Mouse (Mus musculus) thymus, postnatal 14 days (tissue): ENCODE data around the gene Dhrs13.
"Not testable (repeated sequence)": the region's sequence is repeated elsewhere in the genome, so short reads cannot be mapped to it uniquely, and the experiment has no call there.

ENCODE experiments used
- DNase-seq: peaks from one replicate; pipeline ENCODE4 v3.0.0; 2021

The Dhrs13 gene

DNA sequence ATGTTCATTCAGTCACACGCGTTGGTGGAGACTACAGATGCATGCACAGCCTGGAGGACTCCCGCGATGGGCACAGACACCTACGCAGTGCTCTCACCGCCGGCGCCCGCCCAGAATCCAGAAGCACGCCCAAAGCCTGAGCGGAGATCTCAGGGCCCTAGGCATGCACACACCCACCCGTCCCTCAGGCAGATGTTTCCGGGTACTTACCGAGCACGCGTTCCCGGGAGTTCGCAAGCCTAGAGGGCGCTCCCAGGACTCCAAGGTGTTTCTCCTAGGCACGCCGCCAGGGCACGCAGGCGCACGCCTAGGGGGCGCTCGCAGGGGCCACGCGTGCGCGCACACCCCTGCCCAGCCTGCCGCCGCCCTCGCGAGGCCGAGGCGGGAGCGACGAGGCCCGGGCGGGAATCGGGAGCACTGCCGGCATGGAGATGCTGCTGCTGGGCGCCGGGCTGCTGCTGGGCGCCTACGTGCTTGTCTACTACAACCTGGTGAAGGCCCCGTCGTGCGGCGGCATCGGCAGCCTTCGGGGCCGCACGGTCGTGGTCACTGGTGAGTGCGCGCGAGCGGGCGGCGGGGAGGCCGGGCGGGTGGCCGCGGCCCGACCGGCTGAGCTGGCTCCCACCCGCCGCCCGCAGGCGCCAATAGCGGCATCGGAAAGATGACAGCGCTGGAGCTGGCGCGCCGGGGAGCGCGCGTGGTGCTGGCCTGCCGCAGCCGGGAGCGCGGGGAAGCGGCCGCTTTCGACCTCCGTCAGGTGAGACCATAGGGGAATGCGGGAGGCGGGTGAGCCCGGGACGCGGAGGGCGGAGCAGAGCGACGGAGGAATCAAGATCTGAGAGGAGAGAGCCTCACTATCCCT is at the start of gene Dhrs13:
Dhrs13 (plus strand) TSS at position 334 of the 862 bp plus-strand sequence.
- DNase-seq, result peak; percentile 95

DNA sequence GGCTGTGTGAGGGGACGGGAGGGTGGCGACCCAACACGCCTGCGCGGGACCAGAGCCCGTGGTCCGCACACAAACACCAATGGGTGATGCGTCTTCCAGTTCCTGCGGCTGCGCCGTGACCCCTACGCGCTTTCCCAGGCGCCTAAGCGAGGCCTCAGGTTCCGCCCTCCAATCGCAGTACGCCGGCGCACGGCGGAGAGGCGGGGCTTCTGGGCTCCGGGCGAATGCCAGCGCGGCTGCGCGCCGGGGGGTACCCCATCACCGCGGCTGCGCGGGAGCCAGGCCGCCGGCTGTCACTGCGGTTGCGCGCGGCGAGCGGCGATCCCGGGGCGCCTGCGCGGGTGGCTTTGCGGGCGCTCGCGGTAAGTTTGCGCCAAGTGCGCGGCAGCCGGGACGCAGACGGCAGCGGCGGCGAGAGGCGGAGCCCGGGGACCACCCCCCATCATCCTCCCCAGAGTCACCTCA is 49.6 kb upstream of the Dhrs13 start, which contains the start of gene Phf12:
Phf12 (plus strand) TSS at position 314 of the 465 bp plus-strand sequence.
- peak; percentile 100 for DNase-seq

DNA sequence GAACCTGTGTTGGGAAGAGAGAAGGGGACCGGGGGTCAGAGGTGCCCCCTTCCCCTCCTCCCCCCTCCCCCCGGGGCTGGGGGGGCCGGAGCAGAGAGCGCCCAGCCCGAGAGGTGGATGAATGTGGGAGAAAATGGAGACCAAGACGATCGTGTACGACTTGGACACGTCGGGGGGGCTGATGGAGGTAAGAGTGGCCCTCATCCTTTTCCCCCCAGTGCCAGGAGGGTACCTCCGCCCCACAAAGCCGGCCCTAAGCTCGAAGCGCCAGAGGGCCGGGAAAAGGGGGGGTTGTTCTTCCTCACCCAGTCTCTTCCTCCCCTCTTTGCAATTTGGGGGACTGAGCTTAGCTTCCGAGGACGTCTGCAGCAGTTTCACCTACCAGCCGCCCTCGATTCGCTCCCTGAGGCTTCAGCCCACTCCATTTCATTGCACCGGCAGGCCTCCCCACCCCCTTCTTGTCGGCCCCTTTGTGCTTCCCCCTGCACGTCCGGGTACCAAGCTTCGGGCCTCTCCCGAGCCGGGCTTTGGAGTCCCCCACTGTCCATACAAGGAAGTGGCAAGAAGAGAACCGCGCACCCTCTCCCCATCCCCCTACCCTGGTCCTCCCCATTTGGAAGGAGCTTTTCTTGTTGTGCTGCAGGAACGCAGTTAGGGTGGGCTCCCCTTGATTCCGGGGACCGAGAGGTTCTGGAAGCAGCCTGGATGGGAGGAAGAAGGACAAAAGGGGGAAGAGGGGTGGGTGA is 48.7 kb upstream of the Dhrs13 start:
- DNase-seq, result peak; percentile 79

DNA sequence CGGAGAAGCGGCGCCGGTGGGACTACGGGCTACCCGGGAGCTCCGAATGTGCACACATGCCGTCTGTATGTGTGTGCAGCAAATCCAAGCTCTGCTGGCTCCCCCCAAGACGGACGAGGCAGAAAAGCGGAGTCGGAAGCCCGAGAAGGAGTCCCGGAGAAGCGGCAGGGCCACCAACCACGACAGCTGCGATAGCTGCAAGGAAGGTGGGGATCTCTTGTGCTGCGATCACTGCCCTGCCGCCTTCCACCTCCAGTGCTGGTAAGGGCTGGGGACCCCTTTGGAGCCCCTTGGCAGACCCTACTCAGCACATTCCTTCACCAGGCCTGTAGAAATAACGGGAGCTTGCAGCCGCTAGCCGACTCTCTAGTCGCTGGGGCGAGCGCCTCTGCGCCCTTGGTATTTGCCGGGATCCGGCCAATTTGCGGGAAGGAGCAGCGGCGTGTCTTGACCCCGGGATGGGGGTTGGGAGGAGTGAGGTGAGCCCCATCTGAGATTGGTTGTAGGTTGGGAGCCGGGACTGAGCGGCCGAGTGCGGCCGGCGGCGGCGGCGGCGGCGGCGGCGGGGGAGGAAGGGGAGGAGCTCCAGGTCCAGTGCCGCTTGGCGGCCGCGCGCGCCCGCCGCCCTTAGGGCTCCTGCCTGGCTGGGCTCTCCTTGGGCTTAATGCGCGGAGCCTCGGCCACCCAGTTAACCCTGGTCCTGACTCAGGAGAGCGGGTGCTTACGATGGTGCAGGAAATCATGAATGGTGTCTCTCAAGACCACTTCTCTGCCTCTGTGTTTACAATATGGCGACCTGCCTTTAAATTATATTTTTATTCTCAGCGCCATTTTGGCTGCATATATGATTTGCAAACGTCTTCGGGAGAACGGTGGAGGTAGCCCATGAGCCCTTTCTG is 47.9 kb upstream of the Dhrs13 start:
- DNase-seq, result peak; percentile 73

DNA sequence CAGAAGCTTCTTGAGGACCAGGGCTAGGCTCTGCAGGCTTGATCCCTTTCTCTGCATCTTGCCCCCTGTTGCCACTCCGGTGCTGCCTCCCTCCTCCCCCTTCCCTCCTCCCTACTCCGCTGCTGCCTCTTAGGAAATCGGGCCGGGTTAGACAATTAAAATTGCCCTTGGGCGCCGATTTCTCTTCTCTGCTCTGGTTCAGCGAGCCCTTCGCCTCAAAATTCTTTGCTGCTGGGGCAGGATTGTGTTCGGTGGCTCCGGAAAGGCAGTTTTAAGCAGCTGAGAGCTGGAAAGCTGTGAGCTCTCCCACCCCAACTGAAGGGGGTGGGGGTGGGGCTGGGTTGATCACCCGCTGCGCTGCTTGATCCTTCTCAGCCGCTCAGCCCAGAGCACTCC is 47.2 kb upstream of the Dhrs13 start:
- DNase-seq, result peak; percentile 63

DNA sequence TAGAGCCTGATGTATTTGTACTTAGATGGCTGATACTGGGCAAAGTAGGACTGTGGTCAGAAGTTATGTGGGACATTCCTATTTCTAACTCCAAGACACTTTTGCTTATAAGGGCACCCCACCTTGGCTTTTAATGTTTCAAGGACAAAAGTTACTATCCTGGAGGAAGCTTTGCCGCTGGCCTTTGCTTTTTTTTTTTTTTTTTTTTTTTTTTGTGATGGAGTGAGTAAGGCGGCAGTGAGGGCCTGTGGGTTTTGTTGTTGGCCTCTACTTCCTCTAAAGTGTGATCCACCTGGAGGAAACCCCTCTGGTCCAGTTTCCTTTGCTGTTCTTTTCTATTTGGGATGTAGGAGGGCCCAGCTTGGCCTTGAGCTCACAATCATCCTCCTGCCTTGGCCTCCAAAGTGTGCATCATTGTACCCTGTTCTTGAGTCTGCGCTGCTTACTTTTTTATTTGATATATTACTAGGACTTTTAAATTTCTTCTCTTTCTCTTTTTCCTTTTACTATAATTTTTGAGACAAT is 46.5 kb upstream of the Dhrs13 start:
- DNase-seq, result no peak

DNA sequence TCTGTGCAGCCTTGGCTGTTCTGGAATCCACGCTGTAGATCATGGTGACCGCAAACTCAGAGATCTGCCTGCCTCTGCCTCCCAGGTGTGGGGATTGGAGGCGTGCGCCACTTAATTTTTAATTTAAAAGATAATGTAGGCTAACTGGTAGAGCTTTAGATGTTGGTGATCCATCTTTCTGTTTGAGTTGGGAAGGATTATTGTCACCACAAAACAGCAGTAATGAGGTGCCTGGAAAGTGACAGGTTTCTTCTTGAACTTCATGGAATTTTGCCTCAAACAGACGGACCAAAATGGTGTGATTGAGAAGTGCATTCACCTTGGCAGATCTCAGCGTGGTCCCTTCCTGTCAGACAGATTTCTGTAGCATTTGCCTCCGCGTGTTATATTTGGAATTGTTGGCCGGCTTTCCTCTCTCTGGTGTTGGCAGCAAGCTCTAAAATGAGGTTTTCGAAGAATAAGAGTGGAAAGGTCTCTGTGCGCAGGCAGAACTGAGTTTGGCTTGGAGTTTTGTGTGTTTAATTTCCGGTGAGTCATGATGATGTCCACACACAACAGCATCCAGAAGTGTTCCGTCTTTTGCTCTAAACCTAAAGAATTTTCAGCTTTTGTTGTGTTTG is 42.9 kb upstream of the Dhrs13 start:
- no peak for DNase-seq

DNA sequence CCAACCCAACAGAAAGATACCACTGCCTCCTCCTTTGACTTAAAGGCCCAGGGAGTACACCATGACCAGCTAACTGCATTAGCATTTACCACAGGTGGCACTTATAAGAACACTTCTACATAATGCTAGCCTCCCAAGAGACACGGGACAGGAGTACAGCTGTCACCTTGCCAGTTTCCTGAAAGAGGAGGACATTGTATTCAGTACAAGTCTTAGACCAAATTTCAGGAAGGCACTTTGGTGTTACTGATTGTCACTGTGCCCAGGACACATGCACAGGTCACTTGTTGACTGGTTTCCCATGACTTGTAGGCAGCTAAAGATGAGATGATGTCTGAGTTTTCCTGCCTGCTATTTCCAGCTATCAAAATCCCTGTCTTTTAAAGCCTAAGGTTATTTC is 36.5 kb upstream of the Dhrs13 start:
- DNase-seq, result no peak

DNA sequence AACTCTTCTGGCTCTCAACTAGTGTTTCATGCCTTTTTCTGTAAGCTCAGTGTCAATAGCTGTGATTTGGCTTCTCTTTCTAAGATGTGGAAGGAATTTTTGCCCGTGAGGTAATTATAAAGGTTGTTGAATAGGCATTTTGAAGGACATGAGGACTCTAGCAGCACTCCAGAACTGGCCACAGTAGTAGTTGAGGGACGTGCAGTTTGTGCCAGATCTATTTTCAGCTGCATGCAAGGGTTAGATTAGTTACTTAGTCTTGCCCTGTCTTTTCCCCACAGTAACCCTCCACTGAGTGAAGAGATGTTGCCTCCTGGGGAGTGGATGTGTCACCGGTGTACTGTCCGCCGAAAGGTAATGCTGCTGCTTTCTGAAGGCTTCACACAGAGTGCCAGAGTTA is 25.6 kb upstream of the Dhrs13 start:
- no peak for DNase-seq

DNA sequence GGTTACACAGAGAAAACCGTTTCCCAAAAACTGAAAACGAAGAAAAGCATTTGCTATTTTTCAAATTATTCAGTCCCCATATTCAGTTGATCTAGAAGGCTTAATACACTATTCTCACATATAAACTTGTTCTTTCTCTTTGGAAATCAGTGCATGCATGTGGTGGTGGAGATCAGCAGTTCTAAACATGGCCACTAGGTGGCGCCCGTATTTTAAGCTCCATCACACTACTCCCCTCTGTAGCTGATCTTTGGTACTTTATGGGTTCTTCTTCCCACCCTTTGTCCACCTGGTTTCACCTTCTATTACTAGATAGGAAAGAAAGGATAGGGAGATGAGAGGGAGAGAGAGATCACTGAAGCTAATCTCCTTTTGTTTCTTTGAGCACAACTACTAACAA is 12.4 kb upstream of the Dhrs13 start:
- peak; percentile 74 for DNase-seq

DNA sequence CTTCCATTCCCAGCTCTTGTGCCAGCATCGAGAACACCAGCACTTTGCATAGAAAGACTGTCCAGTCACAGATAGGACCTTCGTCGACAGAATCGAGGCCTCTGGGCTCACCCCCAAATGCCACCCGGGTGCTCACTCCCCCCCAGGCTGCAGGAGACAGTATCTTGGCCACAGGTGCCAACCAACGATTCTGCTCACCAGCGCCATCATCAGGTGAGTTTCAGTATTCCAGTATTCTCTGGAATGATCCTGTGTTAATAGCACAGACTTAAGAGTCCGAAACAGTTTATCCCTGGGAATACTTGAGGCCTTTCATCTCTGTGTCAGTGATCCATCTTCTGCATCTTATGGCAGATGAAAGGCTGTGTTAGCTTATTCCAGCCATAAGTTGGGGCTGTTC is 8.5 kb upstream of the Dhrs13 start:
- peak; percentile 33 for DNase-seq

DNA sequence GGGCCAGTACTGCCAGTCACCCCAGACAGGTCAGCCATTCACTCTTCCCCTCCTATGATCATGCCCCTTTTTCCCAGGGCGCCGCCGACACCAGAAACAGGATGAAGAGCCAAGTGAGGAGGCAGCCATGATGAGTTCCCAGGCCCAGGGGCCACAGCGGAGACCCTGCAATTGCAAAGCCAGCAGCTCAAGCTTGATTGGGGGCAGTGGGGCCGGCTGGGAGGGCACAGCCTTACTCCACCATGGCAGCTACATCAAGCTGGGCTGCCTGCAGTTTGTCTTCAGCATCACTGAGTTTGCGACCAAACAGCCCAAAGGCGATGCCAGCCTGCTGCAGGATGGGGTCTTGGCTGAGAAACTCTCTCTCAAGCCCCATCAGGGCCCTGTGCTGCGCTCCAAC is 2.8 kb upstream of the Dhrs13 start:
- no peak for DNase-seq

DNA sequence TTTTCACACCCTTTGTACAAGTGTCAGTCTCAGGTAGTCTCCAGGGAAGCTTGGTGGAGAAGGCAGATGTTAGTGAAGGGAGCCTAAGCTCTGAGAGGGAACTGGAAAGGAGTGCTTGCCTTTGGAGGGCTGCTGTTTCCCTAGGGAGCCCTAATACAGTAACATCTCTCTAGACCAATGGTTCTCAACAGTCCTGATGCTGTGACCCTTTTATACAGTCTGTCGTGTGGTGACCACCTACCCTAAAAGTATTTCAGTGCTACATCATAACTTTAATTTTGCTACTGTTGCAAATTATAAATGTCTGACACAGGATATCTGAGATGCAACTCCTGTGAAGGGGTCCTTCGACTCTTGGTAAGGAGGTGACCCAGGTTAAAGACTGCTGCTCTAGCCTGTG is 1.5 kb upstream of the Dhrs13 start:
- DNase-seq, result no peak

DNA sequence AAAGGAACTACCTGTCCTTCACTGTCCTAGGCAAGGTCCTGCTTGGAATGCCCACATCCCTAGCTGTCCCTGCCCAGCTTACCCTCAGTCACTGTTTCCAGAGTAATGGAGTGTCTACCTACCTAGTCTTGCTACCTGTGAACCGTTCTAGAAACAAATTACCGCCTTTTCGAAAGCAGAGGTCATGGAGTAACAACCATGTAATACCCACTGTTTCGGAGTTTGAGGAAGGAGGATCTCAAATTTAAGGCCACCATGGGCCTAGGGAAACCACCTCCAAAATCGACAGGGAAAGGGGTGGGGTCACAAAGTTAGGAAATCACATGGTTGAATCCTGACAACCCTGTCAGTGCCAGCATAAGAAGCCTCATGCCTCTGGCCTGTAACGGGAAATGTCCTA is 691 bp upstream of the Dhrs13 start:
- DNase-seq, result no peak

DNA sequence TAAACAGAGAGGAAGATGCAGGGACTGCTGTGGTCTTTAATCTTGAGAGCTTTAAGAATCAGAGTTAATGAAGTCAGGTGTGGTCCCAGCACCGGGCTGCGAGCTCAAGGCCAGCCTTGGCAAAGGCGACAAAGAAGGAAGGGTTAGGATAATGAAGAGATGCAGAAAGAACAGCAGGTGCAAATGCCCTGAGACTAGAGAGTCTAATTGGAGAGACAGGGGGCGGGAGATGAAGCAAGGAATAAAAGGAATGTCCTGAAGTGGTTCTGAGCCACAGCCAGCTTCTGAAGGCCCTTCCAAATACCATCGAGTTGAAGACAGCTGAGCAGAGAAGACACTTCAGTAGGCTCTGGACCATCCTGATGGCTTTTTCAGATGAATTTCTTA is 722 bp downstream of the Dhrs13 start:
- no peak for DNase-seq

DNA sequence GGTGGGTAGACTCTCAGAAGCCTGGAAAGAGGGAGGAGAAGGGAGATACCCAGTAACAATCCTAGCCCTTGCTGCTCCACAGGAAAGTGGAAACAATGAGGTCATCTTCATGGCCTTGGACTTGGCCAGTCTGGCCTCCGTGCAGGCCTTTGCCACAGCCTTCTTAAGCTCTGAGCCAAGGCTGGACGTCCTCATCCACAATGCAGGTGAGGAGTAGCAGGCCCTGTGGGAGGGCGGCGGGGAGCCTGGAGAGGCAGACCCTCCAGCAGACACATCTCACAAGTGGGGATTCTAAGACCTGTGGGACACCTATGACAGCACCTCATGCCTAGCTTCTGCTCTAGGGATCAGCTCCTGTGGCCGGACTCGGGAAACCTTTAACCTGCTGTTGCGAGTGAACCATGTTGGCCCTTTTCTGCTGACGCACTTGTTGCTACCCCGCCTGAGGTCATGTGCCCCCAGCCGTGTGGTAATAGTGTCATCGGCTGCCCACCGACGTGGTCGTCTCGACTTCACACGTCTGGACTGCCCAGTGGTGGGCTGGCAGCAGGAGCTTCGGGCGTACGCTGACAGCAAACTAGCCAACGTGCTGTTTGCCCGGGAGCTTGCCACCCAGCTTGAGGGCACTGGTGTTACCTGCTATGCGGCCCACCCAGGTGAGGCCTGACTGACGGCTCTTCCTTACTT is 2.0 kb downstream of the Dhrs13 start:
- DNase-seq, result no peak

DNA sequence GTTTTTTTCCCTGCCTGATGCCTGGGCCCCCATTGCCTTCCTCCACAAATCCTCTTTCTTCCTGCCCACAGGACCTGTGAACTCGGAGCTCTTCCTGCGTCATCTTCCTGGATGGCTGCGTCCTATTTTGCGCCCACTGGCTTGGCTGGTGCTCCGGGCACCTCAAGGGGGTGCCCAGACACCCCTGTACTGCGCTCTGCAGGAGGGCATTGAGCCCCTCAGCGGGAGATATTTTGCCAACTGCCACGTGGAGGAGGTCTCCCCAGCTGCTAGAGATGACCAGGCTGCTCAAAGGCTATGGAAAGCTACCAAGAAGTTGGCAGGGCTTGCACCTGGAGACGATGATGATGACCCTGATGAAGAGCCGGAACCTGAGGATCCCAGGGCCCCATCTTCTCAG is 4.7 kb downstream of the Dhrs13 start:
- DNase-seq, result no peak

DNA sequence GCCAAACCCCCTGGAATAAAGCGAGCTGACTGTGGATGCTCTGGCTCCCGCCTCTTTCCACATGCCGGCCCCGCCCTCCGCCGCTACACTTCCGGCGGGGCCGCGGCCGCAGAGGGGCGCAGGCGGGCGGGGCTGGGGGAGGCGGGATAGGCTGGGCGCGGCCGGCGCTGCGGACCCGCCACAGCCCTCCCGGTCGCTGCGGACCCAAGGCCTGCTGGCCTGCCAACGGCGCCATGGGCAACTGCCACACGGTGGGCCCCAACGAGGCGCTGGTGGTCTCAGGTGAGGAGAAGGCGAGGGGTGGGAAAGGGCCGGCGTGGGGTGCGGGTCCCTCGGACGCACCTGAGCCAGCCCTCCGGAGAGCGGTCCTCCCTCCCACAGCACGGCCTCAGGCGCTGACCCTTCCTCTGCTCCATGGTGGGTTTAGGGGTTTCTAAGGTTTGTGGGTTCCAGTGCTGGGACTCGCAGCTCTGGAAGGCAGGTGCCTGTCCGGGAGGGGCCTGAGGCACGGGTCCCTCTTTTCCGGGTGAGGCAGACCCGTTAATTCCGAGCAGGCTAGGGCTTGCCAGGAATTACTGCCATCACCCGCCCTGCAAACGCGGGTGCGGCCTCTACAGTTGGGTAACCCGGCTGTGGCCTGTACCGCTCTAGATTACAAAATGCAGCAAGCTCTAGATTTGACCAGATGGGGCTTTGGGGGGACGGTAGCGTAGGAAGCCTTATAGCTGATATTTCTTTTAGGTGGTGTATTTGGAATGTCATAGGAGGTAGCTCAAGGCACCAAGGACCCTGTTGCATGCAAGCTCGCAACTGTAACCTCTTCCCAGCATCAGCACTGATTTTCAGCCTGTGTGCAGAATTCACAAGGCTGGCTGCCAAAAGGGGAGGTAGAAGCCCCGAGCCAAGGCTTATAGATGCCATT is 6.0 kb downstream of the Dhrs13 start, which contains the start of gene Flot2:
Flot2 (plus strand) TSS at position 101 of the 922 bp plus-strand sequence.
- DNase-seq, result peak; percentile 81

DNA sequence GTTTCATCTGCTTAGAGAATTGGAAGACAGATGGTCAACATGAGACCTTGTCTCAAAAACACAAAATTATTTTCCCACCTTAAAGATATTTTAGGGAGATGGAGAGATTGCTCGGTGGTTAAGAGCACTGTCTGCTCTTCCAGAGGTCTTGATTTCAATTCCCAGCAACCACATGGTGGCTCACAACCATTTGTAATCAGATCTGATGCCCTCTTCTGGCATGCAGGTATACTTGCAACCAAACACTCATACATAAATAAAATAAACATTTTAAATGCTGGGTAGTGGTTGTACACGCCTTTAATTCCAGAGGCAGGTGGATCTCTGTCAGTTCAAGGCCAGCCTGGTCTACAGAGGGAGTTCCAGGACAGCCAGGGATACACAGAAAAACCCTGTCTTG is 8.8 kb downstream of the Dhrs13 start:
- no peak for DNase-seq

DNA sequence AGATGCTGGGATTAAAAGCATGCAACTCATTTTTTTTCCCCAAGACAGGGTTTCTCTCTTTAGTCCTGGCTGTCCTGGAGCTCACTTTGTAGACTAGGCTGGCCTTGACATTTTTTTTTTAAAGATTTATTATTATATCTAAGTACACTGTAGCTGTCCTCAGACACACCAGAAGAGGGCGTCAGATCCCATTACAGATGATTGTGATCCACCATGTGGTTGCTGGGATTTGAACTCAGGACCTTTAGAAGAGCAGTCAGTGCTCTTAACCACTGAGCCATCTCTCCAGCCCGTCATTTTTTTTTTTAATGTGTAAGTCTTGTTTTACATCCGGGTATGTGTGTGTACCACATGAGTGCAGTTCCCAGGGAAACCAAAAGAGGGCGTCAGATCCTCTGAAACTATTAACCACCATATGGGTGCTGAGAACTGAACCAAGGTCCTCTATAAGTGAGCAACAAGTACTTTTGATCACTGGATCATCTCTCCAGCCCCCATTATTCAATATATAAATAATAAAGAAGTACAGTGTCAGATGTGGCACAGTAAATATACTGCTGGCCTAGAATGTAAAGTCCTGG is 10.3 kb downstream of the Dhrs13 start:
- not testable (repeated sequence) for DNase-seq
